Mouse (Mus musculus) neural tube, embryonic 11.5 days (tissue): ENCODE data around the gene Rpl37a. TPM values are rescaled to one million over a fixed set of nuclear protein-coding genes. Genes with fewer than 3 reads are reported as not detected.

Experiments used
- ATAC-seq: fragments of 200-750 bp; cut with Nextera tagmentation; 2 replicates; pipeline ENCODE4 v1.8.0; 2017; ENCODE audit warnings: moderate number of reproducible peaks, mild to moderate bottlenecking, moderate TSS enrichment, moderate library complexity; ENCODE audit not compliant: insufficient read depth, low FRiP score, low TSS enrichment
- DNase-seq: peaks from one replicate; pipeline ENCODE4 v3.0.0-alpha.2; 2015; ENCODE audit warnings: low spot score
- H3K27ac ChIP-seq: fragments of 300-500 bp; sonication (generic); 2 replicates; pipeline ENCODE4 v1.5.1; 2014; ENCODE audit warnings: low read depth, mild to moderate bottlenecking, low read length
- H3K27me3 ChIP-seq: fragments of 300-500 bp; sonication (generic); 2 replicates; pipeline ENCODE4 v1.6.1; 2014; ENCODE audit warnings: mild to moderate bottlenecking, low read length, mixed read lengths; ENCODE audit not compliant: control insufficient read depth, insufficient read depth
- H3K36me3 ChIP-seq: fragments of 300-500 bp; sonication (generic); 2 replicates; pipeline ENCODE4 v1.6.1; 2014; ENCODE audit warnings: mild to moderate bottlenecking, low read length, moderate library complexity, mixed read lengths; ENCODE audit not compliant: control insufficient read depth, insufficient read depth
- H3K4me1 ChIP-seq: fragments of 300-500 bp; sonication (generic); 2 replicates; pipeline ENCODE4 v1.6.1; 2014; ENCODE audit warnings: low read length, mixed read lengths; ENCODE audit not compliant: control insufficient read depth, insufficient read depth
- H3K4me2 ChIP-seq: fragments of 300-500 bp; sonication (generic); 2 replicates; pipeline ENCODE4 v1.6.1; 2014; ENCODE audit warnings: low read depth, mild to moderate bottlenecking, moderate library complexity
- H3K4me3 ChIP-seq: fragments of 300-500 bp; sonication (generic); 2 replicates; pipeline ENCODE4 v1.5.1; 2014; ENCODE audit warnings: low read depth, low read length
- H3K9ac ChIP-seq: fragments of 300-500 bp; sonication (generic); 2 replicates; pipeline ENCODE4 v1.6.1; 2014; ENCODE audit warnings: mild to moderate bottlenecking, low read length
- H3K9me3 ChIP-seq: fragments of 300-500 bp; sonication (generic); 2 replicates; pipeline ENCODE4 v1.6.1; 2016; ENCODE audit warnings: low read length; ENCODE audit not compliant: control insufficient read depth
- WGBS: fragments of 180-500 bp; shearing (Covaris S2); extraction: QIAGEN DNeasy Blood & Tissue Kit; methylation state at CpG from one replicate; pipeline ENCODE4 v1.1.7; 2014; 5-methylcytosine and 5-hydroxymethylcytosine counted together
- polyA plus RNA-seq: library from polyadenylated mRNA; unstranded; fragments of >200 nt; fragmentation: Nextera tagmentation; extraction: Ambion mirVana; gene quantifications from 2 replicates; pipeline ENCODE4 v1.2.1, GENCODE M21; 2014

Gene Rpl37a
- polyA plus RNA-seq, result 1,430 and 1,523 TPM in 2 replicates

DNA sequence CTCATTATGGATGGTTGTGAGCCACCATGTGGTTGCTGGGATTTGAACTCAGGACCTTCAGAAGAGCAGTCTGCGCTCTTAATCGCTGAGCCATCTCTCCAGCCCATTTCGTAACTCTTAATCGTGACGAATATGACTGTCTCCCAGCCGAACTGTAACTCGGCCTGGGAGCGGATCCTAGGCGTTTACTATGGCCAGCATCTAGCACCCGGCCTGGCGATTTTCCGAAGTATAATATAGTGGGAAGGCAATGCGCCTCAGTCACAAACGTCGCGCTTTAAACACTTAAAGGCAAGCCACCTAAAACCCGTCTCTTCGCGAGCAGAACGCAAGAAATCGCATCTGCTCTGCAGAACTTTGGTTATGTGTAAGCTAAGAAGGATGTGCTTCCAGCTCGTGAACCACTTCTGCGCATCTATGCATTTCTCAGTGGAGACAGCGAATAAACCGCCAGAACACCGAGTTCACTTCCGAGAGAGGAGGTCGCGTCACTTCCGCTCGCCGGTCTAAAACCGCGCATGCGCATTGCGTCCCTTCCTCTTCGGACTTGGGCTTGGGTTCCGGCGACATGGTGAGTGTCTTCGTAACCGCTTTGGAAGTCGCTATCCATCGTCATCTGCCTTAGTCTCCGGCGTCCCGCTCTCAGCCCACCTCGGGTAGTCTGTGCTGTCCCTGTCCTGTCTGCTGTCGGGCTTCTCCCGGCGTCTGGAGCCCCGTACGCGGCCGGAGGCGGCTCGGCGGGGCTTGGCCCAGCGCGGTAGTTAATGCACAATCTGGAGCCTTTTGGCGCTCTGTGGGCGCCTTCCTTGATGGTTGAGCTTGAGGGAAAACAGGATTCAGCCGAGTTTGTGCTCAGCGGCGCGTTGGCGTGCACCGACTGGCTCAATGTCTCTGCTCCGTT lies at the start of gene Rpl37a:
Rpl37a (plus strand) TSS at position 538 of the 901 bp plus-strand sequence.
- Histone ChIP-seq H3K9ac (peak within 1 kb of the TSS; percentile 90), H3K27me3 (no peaks in the 10 kb centered on the region), H3K27ac (peak within 1 kb of the TSS; percentile 82), H3K36me3 (peaks cover 8% of the 10 kb centered on the region), H3K4me3 (peak within 1 kb of the TSS; percentile 84), H3K4me1 (peaks cover 9% of the 10 kb centered on the region), H3K9me3 (no peaks in the 10 kb centered on the region), H3K4me2 (peak within 1 kb of the TSS; percentile 68)
- DNase-seq (peak; percentile 96), ATAC-seq (peak; percentile 91)
- WGBS, result 2% methylated on average over 68 of the region's 68 CpGs

GRCm38 (mm10) chr1:72673070-72673469 lies 38.0 kb upstream of the Rpl37a start:
- H3K27me3 ChIP-seq, result no peaks in the 10 kb centered on the region
- no peak overlapping the region for H3K4me2 ChIP-seq
- 46% methylated on average over 3 of the region's 3 CpGs for WGBS
- DNase-seq (no peak), ATAC-seq (no peak)
- H3K4me1 ChIP-seq, result no peaks in the 10 kb centered on the region
- no peak overlapping the region for H3K4me3 ChIP-seq
- no peaks in the 10 kb centered on the region for H3K36me3 ChIP-seq
- H3K9ac ChIP-seq, result no peak overlapping the region
- no peaks in the 10 kb centered on the region for H3K9me3 ChIP-seq
- no peak overlapping the region for H3K27ac ChIP-seq

- no peak for ATAC-seq
- 55% methylated on average over 3 of the region's 3 CpGs for WGBS
- H3K4me2 ChIP-seq, result no peak overlapping the region
- H3K27ac ChIP-seq, result no peak overlapping the region
- DNase-seq, result no peak
- no peak overlapping the region for H3K9ac ChIP-seq
- no peaks in the 10 kb centered on the region for H3K4me1 ChIP-seq
- no peak overlapping the region for H3K4me3 ChIP-seq
- H3K27me3 ChIP-seq, result no peaks in the 10 kb centered on the region
- H3K36me3 ChIP-seq, result no peaks in the 10 kb centered on the region
- no peaks in the 10 kb centered on the region for H3K9me3 ChIP-seq
These were observed 14.8 kb upstream of the Rpl37a start for GRCm38 (mm10) chr1:72696256-72696655.

DNA sequence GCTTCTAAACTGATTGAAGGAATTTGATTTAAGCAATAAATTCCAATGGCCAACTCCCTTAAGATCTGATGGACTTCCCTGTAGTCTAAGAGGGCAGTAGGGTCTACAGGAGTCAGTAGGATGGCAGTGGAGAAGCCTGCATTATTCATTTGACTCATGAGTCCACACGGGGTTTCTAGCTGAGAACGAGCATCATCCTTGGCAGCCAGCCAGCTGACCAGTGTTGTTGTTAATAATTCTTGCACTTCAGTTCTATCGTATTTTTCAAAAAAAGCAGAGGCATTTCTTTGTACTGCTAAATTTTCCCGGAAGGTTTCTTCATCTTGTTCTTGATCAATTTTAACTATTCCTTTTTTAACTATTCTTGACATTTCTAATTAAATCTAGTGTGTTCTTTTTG lies 12.4 kb upstream of the Rpl37a start:
- DNase-seq (no peak), ATAC-seq (no peak)
- Histone ChIP-seq H3K9ac (no peak overlapping the region), H3K36me3 (no peaks in the 10 kb centered on the region), H3K9me3 (no peaks in the 10 kb centered on the region), H3K27me3 (no peaks in the 10 kb centered on the region), H3K27ac (no peak overlapping the region), H3K4me2 (no peak overlapping the region), H3K4me1 (no peaks in the 10 kb centered on the region), H3K4me3 (no peak overlapping the region)
- WGBS, result 80% methylated on average over 4 of the region's 4 CpGs

- Histone ChIP-seq H3K27me3 (no peaks in the 10 kb centered on the region), H3K9ac (no peak within 1 kb of the TSS), H3K4me1 (no peaks in the 10 kb centered on the region), H3K9me3 (no peaks in the 10 kb centered on the region), H3K27ac (no peak within 1 kb of the TSS), H3K4me3 (no peak within 1 kb of the TSS), H3K36me3 (no peaks in the 10 kb centered on the region), H3K4me2 (no peak within 1 kb of the TSS)
- no peak for ATAC-seq
- WGBS, result 80% methylated on average over 11 of the region's 11 CpGs
- no peak for DNase-seq
These were observed 10.6 kb upstream of the Rpl37a start, which contains the start of gene Ankar for GRCm38 (mm10) chr1:72700479-72700878. Gene Ankar (minus strand): TSS chr1:72700579.

GRCm38 (mm10) chr1:72707525-72707924 lies 3.6 kb upstream of the Rpl37a start:
- 82% methylated on average over 4 of the region's 4 CpGs for WGBS
- H3K27me3 ChIP-seq, result no peaks in the 10 kb centered on the region
- H3K4me3 ChIP-seq, result no peak overlapping the region
- no peak overlapping the region for H3K27ac ChIP-seq
- peaks cover 3% of the 10 kb centered on the region for H3K4me1 ChIP-seq
- no peaks in the 10 kb centered on the region for H3K36me3 ChIP-seq
- ATAC-seq (no peak), DNase-seq (no peak)
- no peaks in the 10 kb centered on the region for H3K9me3 ChIP-seq
- H3K4me2 ChIP-seq, result no peak overlapping the region
- no peak overlapping the region for H3K9ac ChIP-seq

DNA sequence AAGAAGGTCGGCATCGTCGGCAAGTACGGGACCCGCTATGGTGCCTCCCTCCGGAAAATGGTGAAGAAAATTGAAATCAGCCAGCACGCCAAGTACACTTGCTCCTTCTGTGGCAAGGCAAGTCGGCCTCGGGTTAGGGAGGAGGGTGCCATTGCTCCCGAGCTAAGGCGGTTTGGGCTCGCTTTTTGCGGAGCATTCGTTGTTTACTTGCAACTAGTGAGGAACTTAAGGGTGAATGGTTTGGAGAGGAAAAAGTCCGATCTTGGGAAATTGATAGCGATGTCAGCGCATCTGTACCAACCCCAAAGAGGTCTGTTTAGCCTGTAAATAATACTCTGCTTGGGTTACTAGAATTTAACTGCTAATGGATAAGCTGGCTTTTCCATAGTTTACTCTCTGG lies 594 bp downstream of the Rpl37a start:
- peaks cover 8% of the 10 kb centered on the region for H3K36me3 ChIP-seq
- peak overlapping the region; percentile 68 for H3K4me2 ChIP-seq
- DNase-seq (peak; percentile 37), ATAC-seq (no peak)
- no peaks in the 10 kb centered on the region for H3K27me3 ChIP-seq
- H3K9me3 ChIP-seq, result no peaks in the 10 kb centered on the region
- peak overlapping the region; percentile 90 for H3K9ac ChIP-seq
- WGBS, result under 1% methylated on average over 17 of the region's 17 CpGs
- peak overlapping the region; percentile 82; the same call in 1 of the 2 replicates for H3K27ac ChIP-seq
- peaks cover 9% of the 10 kb centered on the region for H3K4me1 ChIP-seq
- peak overlapping the region; percentile 84 for H3K4me3 ChIP-seq

DNA sequence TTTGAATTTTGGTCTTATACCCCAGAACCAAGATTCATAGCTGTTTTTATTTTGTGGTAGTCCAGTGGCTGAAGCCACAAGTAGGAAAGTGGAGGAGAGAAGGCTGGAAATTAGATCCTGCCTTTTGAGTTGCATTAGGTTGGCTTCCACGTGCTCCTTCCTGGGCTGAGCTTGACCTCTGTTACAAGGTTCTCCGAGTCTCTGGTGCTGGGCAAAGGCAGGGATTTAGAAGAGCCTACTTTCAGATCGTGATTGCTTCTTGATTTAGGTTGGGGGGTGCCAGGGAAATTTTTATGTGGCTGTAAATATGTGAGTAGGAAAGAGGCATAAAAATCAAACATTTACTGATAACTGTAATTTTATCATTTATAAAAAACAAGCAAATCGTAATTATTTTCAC lies 3.5 kb downstream of the Rpl37a start:
- Histone ChIP-seq H3K9me3 (no peaks in the 10 kb centered on the region), H3K27ac (no peak overlapping the region), H3K4me3 (no peak overlapping the region), H3K4me1 (peaks cover 9% of the 10 kb centered on the region), H3K27me3 (no peaks in the 10 kb centered on the region), H3K9ac (no peak overlapping the region), H3K36me3 (peaks cover 8% of the 10 kb centered on the region), H3K4me2 (no peak overlapping the region)
- DNase-seq (no peak), ATAC-seq (no peak)
- WGBS, result 77% methylated on average over 4 of the region's 4 CpGs

DNA sequence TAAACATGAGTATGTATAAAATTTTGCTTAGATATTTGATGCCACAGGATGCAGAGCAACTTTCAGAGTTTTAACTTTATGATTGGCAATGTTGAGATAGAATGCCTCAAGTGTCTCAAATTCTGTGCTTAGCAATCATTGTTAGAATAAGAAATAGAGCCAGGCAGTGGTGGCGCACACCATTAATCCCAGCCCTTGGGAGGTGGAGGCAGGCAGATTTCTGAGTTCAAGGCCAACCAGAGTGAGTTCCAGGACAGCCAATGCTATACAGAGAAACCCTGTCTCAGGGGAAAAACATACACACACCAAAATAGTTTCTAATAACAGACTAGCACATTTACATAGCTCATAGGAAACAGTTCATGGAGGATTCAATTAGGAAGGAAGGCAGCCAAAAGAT lies 4.0 kb downstream of the Rpl37a start:
- Histone ChIP-seq H3K9me3 (no peaks in the 10 kb centered on the region), H3K27ac (no peak overlapping the region), H3K4me1 (peaks cover 9% of the 10 kb centered on the region), H3K36me3 (peaks cover 8% of the 10 kb centered on the region), H3K4me3 (no peak overlapping the region), H3K4me2 (no peak overlapping the region), H3K27me3 (no peaks in the 10 kb centered on the region), H3K9ac (no peak overlapping the region)
- no peak for DNase-seq
- 100% methylated on average over 1 of the region's 1 CpGs for WGBS
- no peak for ATAC-seq
